Mouse (Mus musculus) olfactory bulb, adult 2 months (tissue): ENCODE measurements around the gene Tmem86b.

Experiments
- CTCF ChIP-seq: fragments of 200-500 bp; IDR thresholded peaks from 2 replicates; pipeline ENCODE4 v1.5.1; 2012; ENCODE audit warnings: low read depth, mild to moderate bottlenecking, low read length, moderate library complexity; ENCODE audit not compliant: insufficient read depth
- POLR2A ChIP-seq: fragments of 200-500 bp; IDR thresholded peaks from 2 replicates; pipeline ENCODE4 v1.6.1; 2012; ENCODE audit warnings: mild to moderate bottlenecking, low read depth, low read length, moderate library complexity; ENCODE audit not compliant: insufficient read depth

DNA sequence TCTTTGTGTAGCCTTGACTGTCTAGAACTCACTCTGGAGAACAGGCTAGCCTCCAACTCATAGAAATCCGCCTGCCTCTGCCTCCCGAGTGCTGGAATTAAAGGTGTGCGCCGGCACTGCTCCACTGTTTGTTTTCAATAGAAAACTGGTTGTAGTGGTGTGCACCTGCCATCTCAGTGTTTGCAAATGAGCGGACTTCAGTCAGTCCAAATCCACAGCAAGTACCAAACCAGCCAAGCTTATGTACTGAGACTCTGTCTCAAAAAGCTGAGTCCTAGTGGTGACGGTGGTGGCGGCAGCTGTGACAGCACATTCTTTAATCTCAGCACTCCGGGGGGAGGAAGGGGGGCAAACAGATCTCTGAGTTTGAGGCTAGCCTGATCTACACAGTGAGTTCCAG lies 37.3 kb upstream of the Tmem86b start:
- no peak for TF ChIP-seq CTCF
- no peak for TF ChIP-seq POLR2A
